Mouse (Mus musculus) lung, adult 2 months (tissue): Measurements from ENCODE around the gene A930009A15Rik. TPM values are rescaled to one million over a fixed set of nuclear protein-coding genes. Genes with fewer than 3 reads are reported as not detected.

ENCODE experiments used
- DNase-seq: peaks from one replicate; pipeline ENCODE4 v3.0.0; 2022
- H3K4me1 ChIP-seq: fragments of 200-500 bp; 2 replicates; pipeline ENCODE4 v1.6.1; 2011; ENCODE audit warnings: low read length; ENCODE audit not compliant: control insufficient read depth, insufficient read depth
- H3K4me3 ChIP-seq: fragments of 200-500 bp; replicated peaks from 2 replicates; pipeline ENCODE3; 2011; ENCODE audit warnings: low read depth, mild to moderate bottlenecking, control low read depth, low read length; ENCODE audit errors: extremely low read depth
- CTCF ChIP-seq: fragments of 200-500 bp; IDR thresholded peaks from 2 replicates; pipeline ENCODE4 v1.5.1; 2011; ENCODE audit warnings: mild to moderate bottlenecking, low read length, control low read depth; ENCODE audit not compliant: insufficient read depth
- POLR2A ChIP-seq: fragments of 200-500 bp; IDR thresholded peaks from 2 replicates; pipeline ENCODE4 v1.6.1; 2011; ENCODE audit warnings: low read depth, mild to moderate bottlenecking, control low read depth, low read length, borderline replicate concordance; ENCODE audit errors: extremely low read depth
- WGBS: fragments of 180-500 bp; shearing (Covaris S2); methylation state at CpG from one replicate; pipeline ENCODE4 v1.1.7; 2018; 5-methylcytosine and 5-hydroxymethylcytosine counted together
- polyA plus RNA-seq: library from polyadenylated mRNA; depleted of rRNA; stranded (reverse); fragments of >200 nt; gene quantifications from 2 replicates; pipeline ENCODE4 v1.2.3, GENCODE M21; 2012

The A930009A15Rik gene
- polyA plus RNA-seq, 1 experiment, result not detected

DNA sequence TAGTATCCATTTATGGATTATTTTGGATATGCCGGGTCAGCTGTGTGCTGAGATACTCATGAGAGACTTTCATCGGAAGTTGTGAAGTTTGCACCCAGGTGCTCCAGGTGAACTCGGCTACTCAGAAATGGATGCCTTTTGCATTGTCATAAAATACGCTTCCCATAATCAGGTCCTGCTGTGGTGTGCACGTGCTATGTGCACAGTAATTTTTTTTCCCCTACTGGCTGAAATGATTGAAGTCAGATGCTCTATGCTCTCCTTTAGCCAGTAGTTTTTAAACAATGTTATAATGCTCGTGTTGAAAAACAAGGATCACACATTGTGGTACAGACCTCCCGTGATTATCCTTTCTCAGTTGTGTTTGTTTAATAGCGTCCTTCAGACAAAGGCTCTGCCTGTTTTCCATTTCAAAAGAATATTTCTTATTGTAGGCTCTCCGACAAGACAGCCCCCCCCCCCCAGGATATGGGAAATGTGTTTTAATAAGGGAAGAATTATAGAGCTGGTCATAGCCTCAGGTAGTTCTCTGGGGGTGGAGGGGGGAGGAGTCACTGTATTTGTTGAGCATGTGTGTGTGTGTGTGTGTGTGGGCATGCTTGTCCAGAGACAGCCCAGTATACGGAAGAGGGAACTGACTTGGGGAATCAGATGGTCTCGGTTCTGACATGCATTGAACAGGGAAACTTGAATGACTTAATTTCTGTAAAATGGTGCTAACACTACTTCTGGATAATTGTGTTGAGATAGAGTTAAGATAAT lies 16.3 kb upstream of the A930009A15Rik start:
- 74% methylated on average over 11 of the region's 11 CpGs for WGBS
- TF ChIP-seq CTCF, result no peak
- Histone ChIP-seq H3K4me1 (no peaks in the 10 kb centered on the region), H3K4me3 (no peak overlapping the region)
- DNase-seq, result no peak

GRCm38 (mm10) chr10:115555191-115555765 lies 14.5 kb upstream of the A930009A15Rik start:
- WGBS, result 35% methylated on average over 2 of the region's 2 CpGs
- Histone ChIP-seq H3K4me1 (no peaks in the 10 kb centered on the region), H3K4me3 (no peak overlapping the region)
- no peak for DNase-seq
- TF ChIP-seq CTCF (no peak), POLR2A (no peak)

DNA sequence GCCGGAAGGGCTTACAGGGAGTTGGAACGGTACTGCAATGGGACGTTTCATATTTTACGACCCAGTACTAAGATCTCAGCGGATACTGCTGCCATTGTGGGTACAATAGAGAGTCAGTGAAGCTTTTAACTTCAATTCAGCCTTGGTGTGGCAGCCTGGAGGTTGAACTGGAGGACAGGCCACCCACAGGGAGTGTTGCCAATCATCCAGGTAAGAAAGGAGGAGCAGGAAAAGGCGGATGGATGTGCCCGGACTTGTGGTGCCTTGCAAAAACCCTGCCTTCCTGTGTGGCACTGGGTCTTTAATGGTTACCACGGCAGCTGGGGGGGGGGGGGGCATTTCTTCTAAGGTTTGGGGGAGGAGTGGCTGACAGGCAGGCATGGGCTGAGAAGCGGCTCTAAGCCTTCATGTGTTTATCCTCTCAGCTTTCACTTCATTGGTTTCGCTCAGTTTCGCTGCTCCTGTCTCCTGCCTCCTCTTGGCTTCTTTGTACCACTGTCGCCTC lies 13.0 kb upstream of the A930009A15Rik start:
- no peaks in the 10 kb centered on the region for H3K4me1 ChIP-seq
- 50% methylated on average over 12 of the region's 12 CpGs for WGBS
- DNase-seq, result no peak
- H3K4me3 ChIP-seq, result no peak overlapping the region
- TF ChIP-seq POLR2A, result no peak
- TF ChIP-seq CTCF, result no peak

DNA sequence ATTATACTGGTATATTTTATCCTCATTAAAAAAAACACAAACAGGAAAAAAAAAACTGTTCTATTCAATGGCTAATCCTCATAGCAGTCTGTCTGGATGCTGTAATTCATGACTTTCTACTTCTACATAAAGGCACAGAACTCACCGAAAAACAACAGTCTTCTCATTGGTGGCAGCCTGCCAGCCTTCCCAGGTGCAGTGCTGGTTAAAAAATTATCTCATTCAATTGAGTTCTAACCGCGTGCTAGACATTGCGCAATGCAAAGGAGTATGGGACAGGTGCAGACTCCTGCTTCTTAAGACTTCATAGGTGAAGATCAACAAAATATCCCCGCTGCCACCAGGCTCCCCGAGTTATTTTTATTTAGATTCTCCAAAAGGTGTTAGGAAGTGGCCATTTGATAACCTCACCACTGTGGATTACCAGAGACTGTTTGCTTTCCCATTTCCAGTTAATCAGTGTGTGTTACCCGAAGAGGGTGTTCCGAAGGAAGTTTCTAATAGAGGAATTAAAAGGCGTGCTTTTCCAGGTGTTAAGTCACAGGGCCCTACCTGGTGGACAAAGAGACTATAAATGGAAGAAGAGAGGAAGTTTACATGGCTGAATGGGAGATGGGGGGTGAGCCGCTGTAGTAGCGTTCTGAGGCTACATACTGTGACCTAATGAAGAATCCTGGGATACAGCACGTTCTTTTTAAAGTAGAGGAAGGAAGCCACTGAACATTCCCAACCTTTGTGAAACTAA lies 8.5 kb upstream of the A930009A15Rik start:
- peak; percentile 13 for DNase-seq
- H3K4me1 ChIP-seq, result no peaks in the 10 kb centered on the region
- TF ChIP-seq CTCF (no peak), POLR2A (no peak)
- H3K4me3 ChIP-seq, result no peak overlapping the region
- WGBS, result 47% methylated on average over 12 of the region's 12 CpGs

- DNase-seq, result no peak
- TF ChIP-seq POLR2A, result no peak
- TF ChIP-seq CTCF, result no peak
- Histone ChIP-seq H3K4me3 (no peak overlapping the region), H3K4me1 (no peaks in the 10 kb centered on the region)
- whole genome bisulfite sequencing, result 85% methylated on average over 4 of the region's 4 CpGs
These were observed 6.7 kb upstream of the A930009A15Rik start for GRCm38 (mm10) chr10:115562911-115563686.

DNA sequence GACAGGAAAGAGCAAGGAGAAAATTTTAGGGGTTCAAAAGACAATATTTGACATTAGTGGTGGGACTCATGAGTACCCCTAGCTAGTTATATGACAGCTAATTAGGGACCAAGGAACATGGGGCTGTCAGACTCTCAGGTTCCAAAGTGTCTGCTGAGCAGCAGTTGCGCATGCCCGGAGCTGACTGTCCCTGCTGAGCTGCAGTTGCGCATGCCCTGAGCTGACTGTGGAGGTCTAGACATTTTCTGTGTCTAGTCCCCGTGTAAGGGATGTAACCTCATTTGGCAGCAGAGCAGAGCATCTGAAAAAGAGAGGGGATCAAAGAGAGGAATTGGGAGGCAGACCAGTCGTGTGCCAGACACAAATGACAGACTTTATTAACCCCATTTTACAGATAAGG lies 5.8 kb upstream of the A930009A15Rik start:
- DNase-seq, result no peak
- Histone ChIP-seq H3K4me3 (no peak overlapping the region), H3K4me1 (no peaks in the 10 kb centered on the region)
- 69% methylated on average over 5 of the region's 5 CpGs for WGBS
- TF ChIP-seq CTCF (no peak), POLR2A (no peak)

DNA sequence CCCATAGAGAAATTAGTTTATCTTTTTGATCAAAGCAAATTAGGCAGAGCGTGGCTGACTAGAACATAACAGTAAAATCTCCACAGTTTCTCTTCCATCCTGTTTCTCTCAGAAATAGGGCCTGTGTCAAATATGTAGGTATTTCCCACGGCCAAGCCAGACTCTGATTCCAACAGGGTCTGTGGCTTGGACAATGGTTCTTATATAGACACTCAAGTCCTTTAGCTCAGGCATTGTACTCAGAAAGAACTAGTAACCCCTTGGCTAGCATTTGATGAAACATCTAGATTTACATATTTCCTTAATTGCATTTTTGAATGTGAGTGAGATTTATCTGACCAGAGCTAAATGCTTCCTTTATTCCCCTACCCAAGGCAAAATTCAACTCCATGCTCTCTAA lies 791 bp downstream of the A930009A15Rik start:
- no peak for DNase-seq
- no peaks in the 10 kb centered on the region for H3K4me1 ChIP-seq
- no peak overlapping the region for H3K4me3 ChIP-seq
- no peak for TF ChIP-seq POLR2A
- TF ChIP-seq CTCF, result no peak
- 75% methylated on average over 2 of the region's 2 CpGs for WGBS

GRCm38 (mm10) chr10:115571317-115571716 lies 1.5 kb downstream of the A930009A15Rik start:
- Histone ChIP-seq H3K4me1 (no peaks in the 10 kb centered on the region), H3K4me3 (no peak overlapping the region)
- 88% methylated on average over 6 of the region's 6 CpGs for WGBS
- DNase-seq, result no peak
- no peak for TF ChIP-seq POLR2A
- no peak for TF ChIP-seq CTCF
